Mouse (Mus musculus): ENCODE data around the gene Tbc1d10b.

Tbc1d10b gene

DNA sequence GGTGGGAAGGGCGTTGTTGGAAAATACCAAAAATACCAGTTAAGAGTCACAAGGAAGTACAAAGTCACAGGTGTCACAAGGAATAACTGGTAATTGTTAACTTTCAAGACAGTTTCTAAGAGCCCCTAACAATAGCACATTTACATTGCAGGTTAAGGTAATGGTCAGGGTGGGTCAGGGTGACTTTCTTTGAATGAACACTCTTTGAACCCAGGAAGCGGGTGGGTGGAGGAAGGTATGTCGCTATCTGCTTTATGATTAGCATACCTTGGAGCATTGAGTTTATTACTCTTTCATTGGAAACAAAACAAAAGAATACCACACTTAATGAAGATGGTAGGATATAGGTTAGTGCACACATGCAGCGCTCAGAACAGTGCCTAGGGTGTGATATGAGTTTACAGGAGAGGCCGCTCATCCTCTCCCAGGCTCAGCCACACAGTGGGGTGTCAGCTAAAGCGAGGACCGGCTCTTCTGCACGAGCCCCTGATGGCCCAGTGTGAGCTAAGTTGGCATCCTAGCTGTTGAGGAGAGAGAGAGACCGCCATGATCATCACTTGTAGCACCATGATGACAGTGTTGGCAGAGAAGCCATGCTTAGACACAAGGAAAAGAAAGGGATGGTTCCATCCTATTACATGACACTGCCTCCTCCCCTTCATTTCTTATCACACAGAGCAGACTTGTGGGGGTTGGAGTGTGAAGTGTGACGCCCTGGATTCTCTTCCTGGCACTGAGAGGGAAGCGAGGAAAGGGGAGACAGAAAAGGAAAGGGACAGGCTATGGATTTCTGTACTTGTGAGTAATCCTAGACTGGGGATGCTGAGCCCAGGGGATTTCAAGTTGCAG lies 17.1 kb upstream of the Tbc1d10b start:
- DNase-seq (ENCODE audit: low spot score in 2 of 2) = no peak

DNA sequence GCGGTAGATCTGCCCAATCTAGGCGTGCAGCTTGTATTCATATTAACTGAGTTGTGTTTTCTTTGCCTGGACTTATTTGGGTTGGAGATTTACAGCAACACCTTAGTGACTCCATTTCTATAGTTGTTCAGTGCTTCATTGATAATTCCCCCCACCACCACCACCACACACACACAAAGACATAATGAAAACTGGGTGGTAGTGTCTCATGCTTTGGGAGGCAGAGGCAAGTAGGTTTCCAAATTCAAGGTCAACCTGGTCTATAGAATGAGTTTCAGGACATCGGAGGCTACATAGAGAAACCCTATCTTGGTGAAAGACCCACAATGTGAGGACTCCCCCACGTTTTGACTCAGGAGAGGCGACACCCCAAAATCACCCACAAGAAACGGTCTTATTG lies 16.3 kb upstream of the Tbc1d10b start:
- DNase-seq (ENCODE audit: low spot score in 2 of 2) = no peak

DNA sequence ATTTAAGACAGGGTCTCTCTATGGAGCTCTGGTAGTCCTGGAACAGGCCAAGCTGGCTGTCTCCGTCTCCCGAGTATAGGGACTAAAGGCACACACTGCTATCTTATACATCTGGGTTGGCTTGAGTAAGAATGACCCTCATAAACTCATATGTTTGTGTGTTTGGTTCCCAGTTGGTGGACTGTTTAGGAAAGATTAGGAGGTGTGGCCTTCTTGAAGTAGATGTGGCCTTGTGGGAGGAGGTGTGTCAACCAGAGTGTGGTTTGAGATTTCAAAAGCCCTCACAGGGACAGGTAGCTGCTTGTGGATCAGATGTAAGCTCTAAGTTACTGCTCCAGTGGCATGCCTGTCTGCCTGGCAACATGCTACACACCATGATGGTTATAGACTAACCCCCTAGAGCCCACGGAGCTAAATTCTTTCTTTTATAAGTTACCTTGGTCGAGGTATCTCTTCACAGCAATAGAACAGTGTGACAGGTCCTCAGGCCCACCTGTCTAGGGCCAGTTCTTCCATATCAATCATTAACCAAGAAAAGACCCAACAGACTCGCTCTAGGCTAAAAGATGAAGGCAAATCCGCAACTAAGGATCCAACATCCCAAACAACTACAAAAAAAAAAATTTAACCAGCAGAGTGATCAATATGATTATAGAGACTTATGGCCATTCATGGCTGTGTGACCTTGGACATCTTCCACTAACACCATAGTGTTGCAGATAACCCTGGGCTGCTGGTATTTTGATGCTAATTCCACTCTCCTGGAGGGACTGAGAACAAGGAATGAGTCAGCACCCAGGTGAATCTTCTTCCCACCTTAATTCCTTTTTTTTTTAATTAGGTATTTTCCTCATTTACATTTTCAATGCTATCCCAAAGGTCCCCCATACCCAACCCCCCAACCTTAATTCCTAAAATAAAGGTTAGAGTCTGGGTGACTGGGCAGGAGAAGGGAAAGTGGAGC lies 15.5 kb upstream of the Tbc1d10b start:
- DNase-seq (ENCODE audit: low spot score in 2 of 2) = no peak

DNA sequence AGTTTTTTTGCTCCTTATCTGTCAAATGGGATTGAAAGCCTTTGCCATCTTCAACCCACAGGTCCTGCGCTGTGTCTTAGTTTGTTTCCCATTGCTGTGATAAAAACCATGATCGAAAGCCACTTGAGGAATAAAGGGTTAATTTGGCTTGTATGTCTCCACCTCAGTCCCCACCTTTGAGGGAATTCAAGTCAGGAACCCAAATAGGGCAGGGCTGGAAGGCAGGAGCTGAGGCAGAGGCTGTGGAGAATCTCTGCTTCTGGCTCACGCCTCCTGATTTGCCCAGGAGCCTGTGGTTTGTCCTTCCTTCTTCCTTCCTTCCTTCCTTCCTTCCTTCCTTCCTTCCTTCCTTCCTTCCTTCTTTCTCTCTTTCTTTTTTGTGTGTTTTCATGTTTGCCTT lies 14.8 kb upstream of the Tbc1d10b start:
- no peak for DNase-seq (ENCODE audit: low spot score in 2 of 2)

DNA sequence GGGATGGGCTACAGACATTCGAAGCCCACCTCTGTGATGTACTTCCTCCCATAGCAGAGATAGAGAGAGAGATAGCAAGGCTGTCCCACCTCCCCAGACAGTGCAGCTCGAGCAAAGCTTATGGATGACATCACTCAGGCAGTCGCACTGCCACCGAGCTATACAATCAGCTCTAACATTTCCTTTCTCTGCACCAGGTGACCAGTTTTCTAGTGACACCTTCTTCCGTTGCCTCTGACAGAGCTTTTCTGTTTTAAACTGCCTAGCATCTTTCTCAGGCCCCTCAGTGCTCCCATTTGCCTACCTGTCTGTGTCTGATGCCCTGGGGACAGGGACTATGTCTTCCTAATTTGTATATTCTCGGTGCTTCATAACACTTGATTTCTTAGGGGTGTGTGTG lies 12.2 kb upstream of the Tbc1d10b start:
- no peak for DNase-seq (ENCODE audit: low spot score in 2 of 2)

DNA sequence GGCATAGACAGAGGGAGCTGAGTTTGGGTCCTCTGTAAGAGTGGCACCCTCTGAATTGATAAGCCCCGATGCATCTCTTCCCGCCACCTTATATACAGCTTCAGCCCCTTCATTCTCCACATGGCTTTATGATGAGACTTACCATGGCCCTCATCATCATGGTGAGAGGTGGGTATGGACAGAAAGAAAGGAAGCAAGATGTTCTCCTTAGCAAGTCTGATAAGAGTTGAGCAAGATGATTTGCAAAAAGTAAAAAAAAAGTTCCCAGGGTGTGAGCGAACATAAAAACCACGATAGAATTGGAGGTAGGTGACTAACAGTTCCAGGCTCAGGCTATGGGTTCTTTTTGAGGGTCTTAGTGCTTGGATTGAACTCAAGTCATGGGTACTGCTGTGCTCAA lies 10.4 kb upstream of the Tbc1d10b start:
- DNase-seq (ENCODE audit: low spot score in 2 of 2) = no peak

DNA sequence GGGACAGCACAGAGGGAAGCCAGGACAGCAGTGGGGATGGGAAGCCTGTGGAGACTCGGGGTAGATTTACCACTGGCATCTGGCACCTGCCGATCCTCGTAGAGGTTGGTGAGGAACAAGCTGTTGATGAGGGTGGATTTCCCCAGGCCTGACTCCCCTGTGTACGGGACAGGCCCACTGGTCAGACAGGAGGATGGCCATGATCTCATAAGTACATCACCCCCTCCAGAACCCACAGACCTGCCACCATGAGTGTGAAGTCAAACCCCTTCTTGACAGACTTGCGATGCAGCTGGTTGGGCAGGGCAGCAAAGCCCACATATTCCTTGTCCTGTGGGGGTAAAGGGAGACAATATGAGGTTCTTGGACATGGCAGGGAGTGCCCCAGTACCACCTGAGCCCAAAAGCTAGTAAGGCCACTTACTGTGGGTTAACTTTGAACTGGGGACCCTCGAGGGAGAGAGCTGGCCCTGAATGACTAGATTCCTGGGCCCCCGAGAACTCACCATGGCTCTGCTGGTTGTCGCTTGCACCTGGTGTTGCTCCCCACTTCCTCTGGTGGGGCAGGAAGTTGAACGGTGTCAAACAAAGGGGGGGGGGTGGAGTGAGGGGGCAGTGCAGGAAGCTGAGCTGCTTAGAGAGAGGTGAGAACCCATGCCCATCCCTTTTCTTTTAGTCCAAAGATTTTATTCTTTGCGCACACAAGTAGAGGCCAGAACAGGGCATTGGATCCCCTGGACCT lies 9.8 kb upstream of the Tbc1d10b start:
- peak in 1 of 2 experiments; percentile 57 for DNase-seq (ENCODE audit: low spot score in 2 of 2)

DNA sequence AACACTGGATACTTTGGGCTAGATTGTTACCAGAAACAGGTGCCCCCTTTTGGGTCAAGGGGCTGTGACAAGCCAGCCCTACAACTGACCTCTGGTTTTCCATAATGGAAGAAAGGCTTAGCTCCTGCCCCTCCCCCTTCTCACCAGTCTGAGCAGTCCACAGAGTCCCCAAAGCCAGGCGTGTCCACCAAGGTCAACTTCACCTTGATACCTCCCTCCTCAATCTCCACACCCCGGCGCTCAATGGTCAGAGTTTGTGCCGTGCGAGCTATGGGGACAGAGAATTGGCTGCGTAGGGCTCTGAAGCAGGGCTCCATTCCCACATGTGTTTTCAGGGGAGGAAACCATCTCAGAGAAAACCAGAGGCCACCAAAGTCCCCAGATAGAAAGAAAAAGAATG lies 9.2 kb upstream of the Tbc1d10b start:
- no peak for DNase-seq (ENCODE audit: low spot score in 2 of 2)

DNA sequence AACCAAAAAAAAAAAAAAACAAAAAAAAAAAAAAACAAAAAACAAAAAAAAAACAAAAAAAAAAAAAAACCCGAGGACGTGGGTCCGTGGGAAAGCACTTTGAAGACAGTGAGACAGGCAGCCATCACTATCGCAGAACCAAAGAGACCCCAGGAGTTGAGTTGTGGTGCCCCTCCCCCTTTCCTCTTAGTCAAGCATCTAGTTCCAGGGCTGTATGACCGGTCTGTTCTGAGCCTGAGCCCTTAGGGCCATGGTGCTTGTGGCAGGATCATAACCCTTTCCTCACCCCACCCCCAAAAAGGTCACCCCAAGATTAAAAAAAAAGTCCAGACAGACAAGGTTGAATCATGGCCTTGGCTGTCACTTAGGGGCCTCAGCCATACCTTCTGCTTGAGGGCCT lies 8.0 kb upstream of the Tbc1d10b start:
- DNase-seq (ENCODE audit: low spot score in 2 of 2) = no peak

DNA sequence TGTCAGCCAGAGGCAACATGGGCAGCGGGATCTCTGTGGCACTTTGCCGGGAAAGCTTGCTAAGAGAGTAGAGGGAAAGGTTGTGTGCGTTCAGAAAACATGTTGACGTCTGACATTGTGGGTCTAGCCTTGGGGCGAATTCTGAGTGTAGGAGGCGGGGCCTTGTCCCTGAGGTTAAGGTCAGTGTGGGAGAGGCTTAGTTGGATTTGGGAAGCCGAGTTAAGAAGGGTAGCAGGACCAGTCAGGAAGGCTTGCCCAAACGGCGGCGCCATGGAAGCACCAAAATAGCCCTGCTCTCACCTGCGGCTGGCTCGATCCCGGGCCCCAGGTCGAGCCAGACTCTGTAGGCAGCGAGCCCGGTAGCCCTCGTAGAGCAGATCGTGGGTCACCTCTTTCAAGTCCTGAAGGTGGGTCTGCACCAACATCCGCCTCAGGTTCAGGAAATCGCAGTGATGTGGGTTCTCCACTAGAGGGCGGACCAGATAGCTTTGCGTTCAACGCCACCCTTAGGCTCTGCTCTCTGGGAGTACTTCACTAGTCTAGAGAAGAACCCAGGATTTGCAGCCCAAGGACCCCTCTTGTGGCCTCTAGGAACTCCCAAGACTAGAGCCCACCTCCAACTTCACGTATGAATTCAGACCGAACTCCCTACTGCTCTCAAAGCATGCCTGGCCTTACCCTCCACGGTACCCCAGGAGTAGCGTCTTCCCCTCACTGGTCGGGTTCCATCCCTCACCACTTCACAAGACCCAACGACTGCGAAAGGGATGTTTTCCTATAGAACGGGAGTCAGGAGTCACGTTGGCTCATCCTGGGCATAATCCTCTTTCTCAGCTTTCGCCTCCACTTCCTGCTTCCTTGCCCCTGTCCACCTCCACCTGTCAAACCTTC lies 7.0 kb upstream of the Tbc1d10b start:
- DNase-seq (ENCODE audit: low spot score in 2 of 2) = peak; percentile 69 to 85

DNA sequence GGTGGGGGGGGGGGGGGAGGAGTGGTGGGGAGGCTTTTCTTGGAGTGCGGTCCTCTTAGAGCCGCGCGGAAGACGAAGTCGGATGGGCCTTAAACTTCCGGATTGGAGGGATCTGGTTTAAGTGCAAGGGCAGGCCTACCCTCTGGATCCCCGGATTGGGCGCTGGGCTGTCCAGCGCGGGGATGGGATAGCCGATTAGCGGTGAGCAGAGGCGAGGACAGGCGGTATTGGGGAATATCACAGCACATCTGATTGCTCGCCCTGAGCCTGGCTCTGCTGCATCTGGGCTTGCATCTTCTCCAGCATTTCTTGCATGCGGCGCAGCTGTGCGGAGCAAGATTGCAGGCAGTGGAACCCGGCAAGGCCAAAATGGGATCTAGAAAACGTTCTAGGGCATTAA lies 6.3 kb upstream of the Tbc1d10b start:
- DNase-seq (ENCODE audit: low spot score in 2 of 2) = no peak

DNA sequence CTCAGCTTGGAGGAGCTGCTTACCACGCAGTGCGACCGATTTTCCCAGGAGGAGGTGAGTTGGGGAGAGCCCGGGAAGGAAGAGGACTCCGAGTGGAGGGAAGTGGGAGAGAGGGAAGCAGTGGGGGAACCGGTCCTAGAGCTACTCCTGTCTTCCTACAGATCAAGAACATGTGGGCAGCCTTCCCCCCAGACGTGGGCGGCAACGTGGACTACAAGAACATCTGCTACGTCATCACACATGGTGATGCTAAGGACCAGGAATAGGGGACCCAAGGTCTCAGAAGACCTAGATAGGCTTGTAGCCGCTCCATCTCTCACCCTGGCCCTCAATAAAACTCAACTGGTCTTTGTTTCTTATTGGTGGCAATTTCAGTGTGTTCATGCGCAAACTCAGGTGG lies 5.7 kb upstream of the Tbc1d10b start:
- peak in 1 of 2 experiments; percentile 63 for DNase-seq (ENCODE audit: low spot score in 2 of 2)

DNA sequence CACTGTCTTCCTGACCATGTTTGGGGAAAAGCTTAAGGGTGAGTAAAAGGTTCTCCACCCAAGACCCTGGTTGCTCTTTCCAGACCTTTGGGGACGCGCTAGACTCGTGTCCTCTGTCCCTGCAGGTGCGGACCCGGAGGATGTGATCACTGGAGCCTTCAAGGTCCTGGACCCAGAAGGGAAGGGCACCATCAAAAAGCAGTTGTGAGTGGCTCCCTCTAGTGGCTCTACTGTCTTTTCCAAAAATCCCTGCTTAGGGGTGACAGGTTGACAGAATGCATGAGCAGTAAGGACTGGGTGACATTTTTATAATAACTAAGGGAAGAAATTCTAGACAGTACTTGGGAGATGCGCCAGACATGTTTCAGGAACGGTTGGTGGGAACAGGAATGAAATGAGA lies 5.2 kb upstream of the Tbc1d10b start:
- peak; percentile 59 to 76 for DNase-seq (ENCODE audit: low spot score in 2 of 2)

DNA sequence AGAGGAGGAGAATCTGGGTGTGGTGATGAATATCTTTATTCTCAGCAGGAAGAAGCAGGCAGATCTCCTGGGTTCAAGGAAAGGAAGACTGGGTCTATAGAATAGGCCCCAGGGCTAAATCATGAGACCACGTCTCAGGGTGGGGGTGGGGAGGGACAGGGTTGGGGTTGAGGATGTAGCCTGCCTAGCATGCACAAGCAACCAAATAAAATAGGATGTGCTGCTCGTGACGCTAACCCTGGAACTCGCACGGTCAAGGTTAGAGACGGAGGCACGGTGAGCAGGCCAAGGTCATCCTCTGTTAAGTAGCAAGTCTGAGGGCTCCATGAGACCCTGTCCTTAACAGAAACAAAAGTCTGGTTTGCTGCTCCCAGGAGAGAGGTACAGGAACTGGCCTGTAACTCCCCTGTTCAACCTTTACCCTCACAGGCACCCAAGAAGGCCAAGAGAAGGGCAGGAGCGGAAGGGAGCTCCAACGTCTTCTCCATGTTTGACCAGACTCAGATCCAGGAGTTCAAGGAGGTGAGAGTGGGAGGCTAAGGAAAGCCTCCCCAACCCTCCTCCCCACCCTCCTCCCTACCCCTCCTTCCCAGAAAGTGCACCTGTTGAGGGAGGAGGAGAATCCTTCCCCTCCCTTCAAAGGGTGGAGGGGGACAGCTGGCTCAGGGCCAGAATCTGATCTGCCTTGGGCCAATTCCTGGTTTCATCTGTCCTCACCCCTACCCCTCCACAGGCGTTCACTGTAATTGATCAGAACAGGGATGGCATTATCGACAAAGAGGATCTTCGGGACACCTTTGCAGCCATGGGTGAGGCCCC lies 4.4 kb upstream of the Tbc1d10b start:
- DNase-seq (ENCODE audit: low spot score in 2 of 2) = peak in 1 of 2 experiments; percentile 63

DNA sequence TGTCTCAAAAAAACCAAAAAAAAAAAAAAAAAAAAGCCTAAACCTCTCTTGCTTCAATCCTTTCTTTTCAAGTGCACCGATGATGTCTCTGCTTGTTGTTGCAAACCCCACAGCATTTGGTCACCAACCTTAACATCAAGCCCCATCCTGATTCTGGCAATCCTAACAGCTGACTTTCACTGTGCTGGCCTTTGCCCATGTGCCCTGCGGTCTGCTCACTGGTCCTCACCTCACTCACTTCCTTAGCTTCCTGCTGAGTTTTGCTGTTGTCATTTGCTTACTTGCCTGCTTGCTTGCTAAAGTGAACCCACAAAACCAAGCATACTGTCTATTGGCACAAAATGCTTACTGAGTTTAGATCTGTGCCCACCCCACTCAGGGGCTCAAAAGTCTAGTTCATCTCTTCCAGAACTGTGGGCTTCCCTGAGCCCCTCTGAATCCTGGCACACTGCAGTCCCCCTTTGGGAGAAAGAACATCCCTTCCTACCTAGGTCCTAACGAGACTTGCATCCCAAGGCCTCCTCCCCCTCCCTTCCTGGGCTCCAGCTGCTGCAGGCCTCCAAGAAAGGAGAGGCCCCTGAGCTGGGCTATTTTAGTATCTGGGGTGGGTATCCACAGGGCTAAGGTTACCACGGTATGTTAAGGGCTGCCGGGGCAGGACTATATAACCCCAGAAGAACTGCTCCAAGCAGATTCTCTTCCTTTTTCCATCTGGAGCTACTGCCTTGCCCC lies 2.9 kb upstream of the Tbc1d10b start:
- peak in 1 of 2 experiments; percentile 62 for DNase-seq (ENCODE audit: low spot score in 2 of 2)

DNA sequence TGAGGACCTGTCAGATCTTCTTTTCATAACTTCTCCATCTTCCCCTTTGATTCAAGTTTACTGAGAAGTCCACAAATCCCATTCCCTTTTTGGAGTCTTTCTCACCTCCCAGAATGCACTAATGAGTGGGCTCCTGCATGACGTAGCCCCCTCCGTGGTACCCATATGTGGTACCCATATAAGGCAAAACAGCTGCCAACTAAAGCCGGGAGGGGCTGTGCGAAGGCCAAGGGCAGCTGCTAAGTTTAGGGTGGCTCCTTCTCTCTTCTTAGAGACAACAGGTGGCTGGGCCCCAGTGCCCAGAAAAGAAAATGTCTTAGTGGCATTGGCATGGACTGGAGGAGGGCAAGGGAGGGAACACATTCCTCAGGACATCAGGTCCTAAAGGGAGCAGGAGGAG lies 2.0 kb upstream of the Tbc1d10b start:
- DNase-seq (ENCODE audit: low spot score in 2 of 2) = peak in 1 of 2 experiments; percentile 67

DNA sequence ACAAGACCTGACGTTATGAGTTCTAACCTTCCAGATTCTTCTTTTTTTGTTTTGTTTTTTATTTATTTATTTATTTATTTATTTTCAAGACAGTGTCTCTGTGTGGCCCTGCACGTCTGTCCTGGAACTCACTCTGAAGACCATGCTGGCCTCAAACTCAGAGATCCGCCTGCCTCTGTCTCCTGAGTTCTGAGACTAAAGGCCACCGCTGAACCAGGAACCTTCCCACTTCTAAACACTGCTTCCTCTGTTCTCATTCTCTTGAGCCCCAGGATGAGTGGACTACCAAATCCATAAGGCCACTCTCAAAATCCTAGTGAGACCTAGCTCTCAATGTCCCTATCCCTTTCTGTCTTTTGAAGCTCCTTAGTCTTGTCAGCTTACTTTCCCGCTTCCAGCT lies 1.6 kb upstream of the Tbc1d10b start:
- peak in 1 of 2 experiments; percentile 62 for DNase-seq (ENCODE audit: low spot score in 2 of 2)

DNA sequence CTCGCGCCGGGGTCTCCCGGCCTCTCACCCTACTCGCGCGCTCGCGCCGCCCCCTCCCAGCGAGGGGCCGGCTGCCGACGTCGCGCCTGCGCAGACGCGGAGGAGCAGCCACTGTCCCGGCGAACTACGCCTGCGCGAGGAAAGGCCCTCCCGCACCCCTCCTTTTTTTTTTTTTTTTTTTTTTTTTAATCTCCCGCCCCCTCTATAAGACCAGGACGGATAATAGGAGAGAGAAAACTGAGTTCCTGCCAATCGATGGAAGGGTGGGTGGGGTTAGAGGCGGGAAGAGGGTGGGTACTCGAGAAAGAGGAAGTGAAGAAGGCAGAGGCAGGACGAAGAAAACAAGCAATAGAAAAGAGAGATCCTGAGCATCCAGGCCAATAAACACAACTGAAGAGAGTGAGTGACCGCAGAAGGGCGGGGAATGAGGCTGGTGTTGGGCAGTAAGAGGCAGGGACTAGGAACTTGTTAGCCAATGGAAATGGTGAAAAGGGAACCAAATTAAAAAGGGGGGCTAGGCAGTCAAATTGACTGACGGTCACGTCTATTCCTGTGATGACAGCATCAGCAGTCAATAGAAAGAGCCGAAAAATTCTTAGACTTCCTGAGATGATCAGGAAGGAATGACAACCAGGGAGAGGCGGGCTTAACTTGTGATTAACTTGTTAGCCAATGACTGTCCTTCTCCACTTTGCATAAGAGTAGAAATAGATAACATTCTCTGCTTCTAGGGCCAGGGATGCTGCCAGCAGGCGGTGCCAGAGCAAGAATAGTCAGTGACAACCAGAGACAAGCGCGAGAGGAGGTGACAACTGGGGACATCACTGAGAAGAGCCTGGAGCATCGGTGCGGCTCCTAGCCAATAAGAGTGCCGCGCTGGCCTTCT lies 528 bp upstream of the Tbc1d10b start, which contains the start of gene Mylpf:
Gene Mylpf (plus strand): TSS at position 338 of the 886 bp plus-strand sequence.
- peak; percentile 90 to 95 for DNase-seq (ENCODE audit: low spot score in 2 of 2)

Measured in spleen, postnatal 4 days (tissue).